In the genomic region with DNA sequence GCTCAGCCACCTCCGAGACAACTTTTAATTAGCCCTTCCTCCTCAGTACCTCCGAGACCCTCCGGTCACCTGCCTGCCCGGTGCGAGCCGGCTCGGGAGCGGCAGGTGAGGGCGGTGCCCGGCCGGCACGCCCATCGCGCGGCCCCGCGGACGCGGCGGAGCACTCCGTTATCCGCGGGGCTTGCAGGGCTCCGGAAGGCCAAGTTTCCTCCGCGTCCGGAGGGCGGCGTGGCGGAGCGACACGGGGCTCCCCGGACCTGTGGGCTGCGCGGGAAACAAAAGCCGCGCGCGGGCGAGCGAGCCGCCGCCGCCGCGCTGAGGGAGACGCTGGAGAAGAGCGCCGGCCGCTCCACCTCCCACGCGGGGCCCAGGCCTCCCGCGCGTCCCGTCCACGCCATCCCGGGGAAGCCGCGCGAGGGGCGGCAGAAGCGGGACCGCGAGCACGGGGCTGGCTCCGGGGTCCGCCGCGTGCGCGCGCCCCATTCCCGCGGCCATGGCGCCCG, we compare ENCODE assay signal across 9 mouse cellular contexts. TPM values are rescaled to one million over a fixed set of nuclear protein-coding genes. Genes with fewer than 3 reads are reported as not detected.
A peak's percentile ranks its signal among the peaks of the same experiment; 100 is the strongest.
DNase-seq lines count a peak whose midpoint lies in the region; ATAC-seq lines count a peak whose summit lies in the region.
"Had no signal": no experiment of that assay in that cellular context is flagged by ENCODE, and none has a peak within 500 bp of the region (broad histone marks: within the 10 kb centered on the region; RNA-seq: fewer than 3 reads in every experiment).

No protein-coding gene starts in this region.

- H3K27me3 ChIP-seq in forebrain, embryonic 14.5 days (replicated peaks; ENCODE audit: control insufficient read depth, insufficient read depth, low read length), result no peaks in the 10 kb centered on the region
- no peaks in the 10 kb centered on the region for H3K27me3 ChIP-seq in hindbrain, embryonic 13.5 days
- no peaks in the 10 kb centered on the region for H3K27me3 ChIP-seq in limb, embryonic 11.5 days (ENCODE audit: control insufficient read depth, insufficient read depth, low read length)

- H3K4me3 ChIP-seq in forebrain, embryonic 14.5 days (ENCODE audit: low read depth, low read length), result peak overlapping the region; percentile 86
- peak overlapping the region; percentile 86 for H3K4me3 ChIP-seq in hindbrain, embryonic 13.5 days
- peak overlapping the region; percentile 74 for H3K4me3 ChIP-seq in limb, embryonic 11.5 days (ENCODE audit: low read depth, low read length)

- peak; percentile 53 to 62 for DNase-seq in adrenal gland, adult 18-20 months (ENCODE audit: low spot score in 2 of 2)
- no peak for DNase-seq in adrenal gland, postnatal 4 days (ENCODE audit: low spot score in 2 of 2)
- peak; percentile 58 to 72 for DNase-seq in adrenal gland, postnatal 36 days
- DNase-seq in forebrain, embryonic 14.5 days (ENCODE audit: low spot score), result peak; percentile 56
- no peak for DNase-seq in limb, embryonic 11.5 days (ENCODE audit: low spot score)
- DNase-seq in spleen, adult 12 weeks (ENCODE audit: low spot score), result peak; percentile 24

- H3K4me2 ChIP-seq in forebrain, embryonic 14.5 days (ENCODE audit: low read length), result peak overlapping the region; percentile 79
- peak overlapping the region; percentile 76 for H3K4me2 ChIP-seq in hindbrain, embryonic 13.5 days
- H3K4me2 ChIP-seq in limb, embryonic 11.5 days (ENCODE audit: low read depth, severe bottlenecking), result peak overlapping the region; percentile 70

- no peaks in the 10 kb centered on the region for H3K9me3 ChIP-seq in forebrain, embryonic 14.5 days (replicated peaks; ENCODE audit: control insufficient read depth, low read length)
- H3K9me3 ChIP-seq in hindbrain, embryonic 13.5 days, result no peaks in the 10 kb centered on the region
- H3K9me3 ChIP-seq in limb, embryonic 11.5 days (ENCODE audit: control insufficient read depth, low read length), result no peaks in the 10 kb centered on the region

- H3K4me1 ChIP-seq in forebrain, embryonic 14.5 days (ENCODE audit: control insufficient read depth, insufficient read depth, low read length), result peaks cover 5% of the 10 kb centered on the region; the same call in 1 of the 2 replicates
- H3K4me1 ChIP-seq in hindbrain, embryonic 13.5 days (replicated peaks), result peaks cover 12% of the 10 kb centered on the region
- H3K4me1 ChIP-seq in limb, embryonic 11.5 days (ENCODE audit: control insufficient read depth, insufficient read depth, low read length), result 0 out of 2 replicates have a peak, but pooled peaks cover 3% of the 10 kb centered on the region

- ATAC-seq in forebrain, embryonic 14.5 days, result peak; percentile 62
- ATAC-seq in hindbrain, embryonic 13.5 days (ENCODE audit: low FRiP score), result peak; percentile 76
- peak; percentile 67 for ATAC-seq in limb, embryonic 11.5 days (ENCODE audit: insufficient number of reproducible peaks, low FRiP score, low TSS enrichment, low read depth)
- ATAC-seq in megakaryocyte-erythroid progenitor cell, adult 5-6 weeks (replicated peaks; ENCODE audit: low FRiP score, low TSS enrichment, poor library complexity, severe bottlenecking), result 0 out of 2 replicates have a peak, but pooled peaks have one; percentile 9

- peak overlapping the region; percentile 88 for H3K27ac ChIP-seq in forebrain, embryonic 14.5 days (ENCODE audit: low read depth, low read length)
- peak overlapping the region; percentile 93 for H3K27ac ChIP-seq in hindbrain, embryonic 13.5 days
- peak overlapping the region; percentile 82 for H3K27ac ChIP-seq in limb, embryonic 11.5 days (replicated peaks; ENCODE audit: low read depth, low read length)

- no peaks in the 10 kb centered on the region for H3K36me3 ChIP-seq in forebrain, embryonic 14.5 days (ENCODE audit: control insufficient read depth, insufficient read depth, low read length)
- no peaks in the 10 kb centered on the region for H3K36me3 ChIP-seq in hindbrain, embryonic 13.5 days
- H3K36me3 ChIP-seq in limb, embryonic 11.5 days (ENCODE audit: control insufficient read depth, insufficient read depth, low read length), result no peaks in the 10 kb centered on the region

- peak overlapping the region; percentile 85 for H3K9ac ChIP-seq in forebrain, embryonic 14.5 days (ENCODE audit: low read length)
- peak overlapping the region; percentile 84 for H3K9ac ChIP-seq in hindbrain, embryonic 13.5 days
- peak overlapping the region; percentile 90 for H3K9ac ChIP-seq in limb, embryonic 11.5 days (ENCODE audit: low read length)

- WGBS in forebrain, embryonic 14.5 days, result under 1% methylated on average over 75 of the region's 77 CpGs
- WGBS in hindbrain, embryonic 13.5 days, result under 1% methylated on average over 73 of the region's 77 CpGs
- WGBS in limb, embryonic 11.5 days, result 0% methylated on average over 63 of the region's 77 CpGs

RNA-seq across cellular contexts. Expression of a gene that starts 31.8 kb away (rescaled TPM):
- 100 to 1,000 TPM; 111 to 112 TPM for total RNA-seq in adrenal gland, adult 18-20 months (2021)
- 100 to 1,000 TPM in 1 of 2 experiments, 10 to 100 TPM in 1; 95.8 to 104 TPM for total RNA-seq in adrenal gland, postnatal 4 days (2021)
- total RNA-seq in adrenal gland, postnatal 36 days (2021), result 100 to 1,000 TPM in 1 of 2 experiments, 10 to 100 TPM in 1; 52.5 to 126 TPM
- polyA plus RNA-seq in forebrain, embryonic 14.5 days (2014; fragmentation: Nextera tagmentation; extraction: Ambion mirVana), result 11.7 and 11.9 TPM in 2 replicates
- 24.8 and 27.2 TPM in 2 replicates for polyA plus RNA-seq in hindbrain, embryonic 13.5 days (2015; fragmentation: Nextera tagmentation; extraction: Ambion mirVana)
- 11.6 and 12.2 TPM in 2 replicates for polyA plus RNA-seq in limb, embryonic 11.5 days (2014; fragmentation: Nextera tagmentation; extraction: Ambion mirVana)
- 19.8 and 32.3 TPM in 2 replicates for total RNA-seq in megakaryocyte-erythroid progenitor cell, adult 5-6 weeks (2014; fragmentation: Nextera tagmentation)
- 19.9 and 25.1 TPM in 2 replicates for total RNA-seq in megakaryocyte-erythroid progenitor cell, adult 5-6 weeks (2017)

RNA-seq across cellular contexts. Expression of a gene that starts 45.1 kb away (rescaled TPM):
- total RNA-seq in adrenal gland, adult 18-20 months (2021), result not detected
- under 1 TPM in 1 of 2 experiments, not detected in 1; 0.22 TPM for total RNA-seq in adrenal gland, postnatal 4 days (2021)
- not detected for total RNA-seq in adrenal gland, postnatal 36 days (2021)
- not detected in 2 replicates for polyA plus RNA-seq in forebrain, embryonic 14.5 days (2014; fragmentation: Nextera tagmentation; extraction: Ambion mirVana)
- polyA plus RNA-seq in hindbrain, embryonic 13.5 days (2015; fragmentation: Nextera tagmentation; extraction: Ambion mirVana), result not detected in 2 replicates
- not detected in 2 replicates for polyA plus RNA-seq in limb, embryonic 11.5 days (2014; fragmentation: Nextera tagmentation; extraction: Ambion mirVana)
- total RNA-seq in megakaryocyte-erythroid progenitor cell, adult 5-6 weeks (2014; fragmentation: Nextera tagmentation), result not detected in 2 replicates
- total RNA-seq in megakaryocyte-erythroid progenitor cell, adult 5-6 weeks (2017), result not detected in 2 replicates
- total RNA-seq: hematopoietic stem cell, adult 5-6 weeks had no signal

Comparison
In these comparisons a context has a peak if more than half of its experiments do, and no peak if none do; other contexts are left out.
1. DNase-seq: peak in adrenal gland, adult 18-20 months (2 of 2), adrenal gland, postnatal 36 days (2 of 2), forebrain, embryonic 14.5 days (single experiment) and spleen, adult 12 weeks (single experiment); none in adrenal gland, postnatal 4 days (0 of 2) and limb, embryonic 11.5 days (single experiment).
2. ATAC-seq: peak in every context shown above with its lines; median percentile 76 in hindbrain, embryonic 13.5 days; 67 in limb, embryonic 11.5 days; 62 in forebrain, embryonic 14.5 days; 9 in megakaryocyte-erythroid progenitor cell, adult 5-6 weeks.
3. Peak in every context shown above with its lines, with median percentiles within 50 percentile points of each other: H3K27ac ChIP-seq, H3K4me2 ChIP-seq, H3K4me3 ChIP-seq and H3K9ac ChIP-seq.